Mouse (Mus musculus): ENCODE measurements around the gene Gm49320.

DNA sequence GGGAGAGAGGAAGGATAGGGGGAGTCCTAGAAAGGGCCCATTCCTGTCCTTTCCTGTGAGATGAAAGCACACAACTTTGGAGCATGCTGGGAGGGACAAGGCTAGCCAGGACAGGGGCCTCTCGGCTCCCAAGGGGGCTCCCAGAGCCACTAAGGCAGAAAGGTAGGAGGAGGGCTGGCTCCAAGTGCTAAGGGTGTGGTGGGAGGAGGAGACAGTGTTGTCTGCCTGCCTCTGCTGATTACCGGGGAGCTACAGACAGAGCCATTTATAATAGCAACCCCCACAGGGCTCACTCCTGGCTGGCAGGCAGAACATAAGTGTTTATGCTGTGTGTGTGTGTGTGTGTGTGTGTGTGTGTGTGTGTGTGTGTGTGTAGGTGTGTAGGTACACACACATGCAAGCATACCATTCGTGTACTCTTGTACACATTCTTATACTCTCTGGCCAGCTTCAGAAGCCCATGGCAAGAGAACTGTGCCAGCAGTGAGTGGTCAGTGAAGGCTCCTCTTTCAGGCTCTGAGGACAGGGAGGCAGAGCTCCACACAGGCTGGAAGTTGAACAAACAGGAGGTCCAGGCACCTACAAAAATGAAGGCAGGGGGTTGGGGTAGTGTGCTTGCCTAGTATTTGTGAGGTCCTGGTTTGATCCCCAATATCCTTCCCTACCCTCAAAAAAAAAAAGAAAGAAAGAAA, 49.5 kb upstream of the Gm49320 start:
- TF ChIP-seq CTCF (IDR thresholded peaks at IDR 0.05; ENCODE audit: low read depth, low read length) (no peak), POLR2A (IDR thresholded peaks at IDR 0.05; ENCODE audit: extremely low read depth, insufficient read depth, low read length) (no peak)

Measured in liver, adult 2 months (tissue).